Mouse (Mus musculus) heart, embryonic 13.5 days (tissue): ENCODE data around the gene Cpne8. TPM values are rescaled to one million over a fixed set of nuclear protein-coding genes. Genes with fewer than 3 reads are reported as not detected.
"Not testable (repeated sequence)": the region's sequence is repeated elsewhere in the genome, so short reads cannot be mapped to it uniquely, and the experiment has no call there.

Source experiments
- ATAC-seq: fragments of 200-750 bp; cut with Nextera tagmentation; 2 replicates; pipeline ENCODE4 v1.8.0; 2017; ENCODE audit warnings: moderate TSS enrichment; ENCODE audit not compliant: insufficient number of reproducible peaks, low FRiP score, low TSS enrichment; ENCODE audit errors: extremely low read depth
- H3K27ac ChIP-seq: fragments of 300-500 bp; sonication (generic); replicated peaks from 2 replicates; pipeline ENCODE4 v1.5.1; 2015; ENCODE audit warnings: moderate library complexity, mild to moderate bottlenecking, inconsistent platforms
- H3K27me3 ChIP-seq: fragments of 300-500 bp; sonication (generic); replicated peaks from 2 replicates; pipeline ENCODE4 v1.6.1; 2015; ENCODE audit warnings: mild to moderate bottlenecking, inconsistent platforms
- H3K36me3 ChIP-seq: fragments of 300-500 bp; sonication (generic); 2 replicates; pipeline ENCODE4 v1.6.1; 2015; ENCODE audit warnings: mild to moderate bottlenecking, inconsistent platforms
- H3K4me1 ChIP-seq: fragments of 300-500 bp; sonication (generic); 2 replicates; pipeline ENCODE4 v1.6.1; 2015; ENCODE audit warnings: inconsistent platforms
- H3K4me2 ChIP-seq: fragments of 300-500 bp; sonication (generic); 2 replicates; pipeline ENCODE4 v1.6.1; 2015; ENCODE audit warnings: inconsistent platforms, mild to moderate bottlenecking, moderate library complexity
- H3K4me3 ChIP-seq: fragments of 300-500 bp; sonication (generic); 2 replicates; pipeline ENCODE4 v1.5.1; 2015; ENCODE audit warnings: moderate library complexity, mild to moderate bottlenecking, inconsistent platforms
- H3K9ac ChIP-seq: fragments of 300-500 bp; sonication (generic); 2 replicates; pipeline ENCODE4 v1.6.1; 2015; ENCODE audit warnings: inconsistent platforms, mild to moderate bottlenecking, moderate library complexity
- H3K9me3 ChIP-seq: fragments of 300-500 bp; sonication (generic); 2 replicates; pipeline ENCODE4 v1.6.1; 2016; ENCODE audit warnings: inconsistent platforms
- WGBS: fragments of 180-500 bp; shearing (Covaris S2); methylation state at CpG from one replicate; pipeline ENCODE4 v1.1.7; 2015; ENCODE audit warnings: mixed read lengths; 5-methylcytosine and 5-hydroxymethylcytosine counted together
- polyA plus RNA-seq: library from polyadenylated mRNA; unstranded; fragments of >200 nt; fragmentation: Nextera tagmentation; extraction: Ambion mirVana; gene quantifications from 2 replicates; pipeline ENCODE4 v1.2.1, GENCODE M21; 2015

Cpne8 gene
- polyA plus RNA-seq, 1 experiment from 2014 or later = 7.3 TPM

GRCm38 (mm10) chr15:90663631-90664030 is 15.6 kb downstream of the Cpne8 start:
- Histone ChIP-seq H3K36me3 (no peaks in the 10 kb centered on the region), H3K4me3 (no peak overlapping the region), H3K9ac (no peak overlapping the region), H3K9me3 (no peaks in the 10 kb centered on the region), H3K4me2 (no peak overlapping the region), H3K4me1 (no peaks in the 10 kb centered on the region), H3K27me3 (no peaks in the 10 kb centered on the region), H3K27ac (no peak overlapping the region)
- ATAC-seq = no peak
- WGBS = 76% methylated on average over 4 of the region's 4 CpGs

- no peaks in the 10 kb centered on the region for H3K36me3 ChIP-seq
- H3K4me2 ChIP-seq = no peak overlapping the region
- H3K4me3 ChIP-seq = no peak overlapping the region
- no peaks in the 10 kb centered on the region for H3K27me3 ChIP-seq
- no peaks in the 10 kb centered on the region for H3K4me1 ChIP-seq
- no peak overlapping the region for H3K27ac ChIP-seq
- no peaks in the 10 kb centered on the region for H3K9me3 ChIP-seq
- 82% methylated on average over 3 of the region's 3 CpGs for WGBS
- no peak for ATAC-seq
- H3K9ac ChIP-seq = no peak overlapping the region
These were observed 18.5 kb downstream of the Cpne8 start for GRCm38 (mm10) chr15:90660723-90661122.

GRCm38 (mm10) chr15:90658053-90658452 is 21.2 kb downstream of the Cpne8 start:
- Histone ChIP-seq H3K4me1 (no peaks in the 10 kb centered on the region), H3K4me2 (no peak overlapping the region), H3K4me3 (no peak overlapping the region), H3K9me3 (no peaks in the 10 kb centered on the region), H3K9ac (no peak overlapping the region), H3K36me3 (no peaks in the 10 kb centered on the region), H3K27me3 (no peaks in the 10 kb centered on the region), H3K27ac (no peak overlapping the region)
- no peak for ATAC-seq
- WGBS = 63% methylated on average over 2 of the region's 2 CpGs

GRCm38 (mm10) chr15:90656521-90656920 is 22.7 kb downstream of the Cpne8 start:
- no peaks in the 10 kb centered on the region for H3K27me3 ChIP-seq
- H3K27ac ChIP-seq = no peak overlapping the region
- no peak overlapping the region for H3K4me3 ChIP-seq
- no peaks in the 10 kb centered on the region for H3K36me3 ChIP-seq
- H3K4me1 ChIP-seq = no peaks in the 10 kb centered on the region
- H3K9ac ChIP-seq = no peak overlapping the region
- H3K9me3 ChIP-seq = no peaks in the 10 kb centered on the region
- H3K4me2 ChIP-seq = no peak overlapping the region
- ATAC-seq = no peak
- 76% methylated on average over 8 of the region's 8 CpGs for WGBS

GRCm38 (mm10) chr15:90647011-90647577 is 32.1 kb downstream of the Cpne8 start:
- no peak for ATAC-seq
- Histone ChIP-seq H3K27ac (no peak overlapping the region), H3K4me1 (peaks cover 7% of the 10 kb centered on the region; the same call in 1 of the 2 replicates), H3K36me3 (no peaks in the 10 kb centered on the region; the same call in 1 of the 2 replicates), H3K27me3 (no peaks in the 10 kb centered on the region), H3K9me3 (peaks cover 5% of the 10 kb centered on the region), H3K4me2 (no peak overlapping the region), H3K9ac (no peak overlapping the region), H3K4me3 (no peak overlapping the region)
- 67% methylated on average over 5 of the region's 5 CpGs for WGBS

- H3K36me3 ChIP-seq = no peaks in the 10 kb centered on the region; the same call in 1 of the 2 replicates
- no peaks in the 10 kb centered on the region for H3K27me3 ChIP-seq
- WGBS = 88% methylated on average over 4 of the region's 4 CpGs
- H3K4me1 ChIP-seq = peaks cover 7% of the 10 kb centered on the region; the same call in 1 of the 2 replicates
- ATAC-seq = no peak
- no peak overlapping the region for H3K4me2 ChIP-seq
- no peak overlapping the region for H3K9ac ChIP-seq
- H3K4me3 ChIP-seq = no peak overlapping the region
- no peak overlapping the region for H3K27ac ChIP-seq
- H3K9me3 ChIP-seq = peaks cover 5% of the 10 kb centered on the region
These were observed 32.9 kb downstream of the Cpne8 start for GRCm38 (mm10) chr15:90646326-90646725.

GRCm38 (mm10) chr15:90645828-90646227 is 33.4 kb downstream of the Cpne8 start:
- Histone ChIP-seq H3K36me3 (no peaks in the 10 kb centered on the region; the same call in 1 of the 2 replicates), H3K27me3 (no peaks in the 10 kb centered on the region), H3K4me1 (peaks cover 7% of the 10 kb centered on the region; the same call in 1 of the 2 replicates), H3K4me3 (no peak overlapping the region), H3K4me2 (no peak overlapping the region), H3K9ac (no peak overlapping the region), H3K27ac (no peak overlapping the region), H3K9me3 (peaks cover 5% of the 10 kb centered on the region)
- ATAC-seq = no peak
- 83% methylated on average over 10 of the region's 10 CpGs for WGBS

- Histone ChIP-seq H3K4me2 (no peak overlapping the region), H3K27ac (no peak overlapping the region), H3K36me3 (no peaks in the 10 kb centered on the region), H3K27me3 (no peaks in the 10 kb centered on the region), H3K4me1 (no peaks in the 10 kb centered on the region), H3K9me3 (no peaks in the 10 kb centered on the region), H3K9ac (no peak overlapping the region), H3K4me3 (no peak overlapping the region)
- WGBS = 71% methylated on average over 5 of the region's 5 CpGs
- no peak for ATAC-seq
These were observed 55.0 kb downstream of the Cpne8 start for GRCm38 (mm10) chr15:90624201-90624600.

- no peaks in the 10 kb centered on the region for H3K9me3 ChIP-seq
- ATAC-seq = no peak
- no peak overlapping the region for H3K4me3 ChIP-seq
- peaks cover 4% of the 10 kb centered on the region; the same call in 1 of the 2 replicates for H3K4me1 ChIP-seq
- H3K4me2 ChIP-seq = no peak overlapping the region
- no peak overlapping the region for H3K27ac ChIP-seq
- H3K27me3 ChIP-seq = no peaks in the 10 kb centered on the region
- no peaks in the 10 kb centered on the region for H3K36me3 ChIP-seq
- 84% methylated on average over 3 of the region's 3 CpGs for WGBS
- no peak overlapping the region for H3K9ac ChIP-seq
These were observed 57.2 kb downstream of the Cpne8 start for GRCm38 (mm10) chr15:90622005-90622404.

- H3K4me1 ChIP-seq = peaks cover 12% of the 10 kb centered on the region
- no peak overlapping the region for H3K4me2 ChIP-seq
- H3K27ac ChIP-seq = no peak overlapping the region
- H3K9ac ChIP-seq = no peak overlapping the region
- no peak overlapping the region for H3K4me3 ChIP-seq
- H3K36me3 ChIP-seq = no peaks in the 10 kb centered on the region
- no peaks in the 10 kb centered on the region for H3K27me3 ChIP-seq
- H3K9me3 ChIP-seq = no peaks in the 10 kb centered on the region
- no peak for ATAC-seq
- WGBS = 58% methylated on average over 4 of the region's 4 CpGs
These were observed 59.5 kb downstream of the Cpne8 start for GRCm38 (mm10) chr15:90619736-90620135.

GRCm38 (mm10) chr15:90616116-90616798 is 63.0 kb downstream of the Cpne8 start:
- H3K9me3 ChIP-seq = no peaks in the 10 kb centered on the region
- peak overlapping the region; percentile 22; the same call in 1 of the 2 replicates for H3K27ac ChIP-seq
- peaks cover 12% of the 10 kb centered on the region for H3K4me1 ChIP-seq
- peak overlapping the region; percentile 56 for H3K4me2 ChIP-seq
- no peaks in the 10 kb centered on the region for H3K36me3 ChIP-seq
- H3K4me3 ChIP-seq = peak overlapping the region; percentile 26
- no peak for ATAC-seq
- no peak overlapping the region for H3K9ac ChIP-seq
- no peaks in the 10 kb centered on the region for H3K27me3 ChIP-seq
- 24% methylated on average over 8 of the region's 8 CpGs for WGBS

- not testable (repeated sequence) for H3K9me3 ChIP-seq, H3K9ac ChIP-seq, H3K4me3 ChIP-seq, H3K4me2 ChIP-seq, H3K27me3 ChIP-seq, H3K27ac ChIP-seq, H3K36me3 ChIP-seq, ATAC-seq
- WGBS = 78% methylated on average over 4 of the region's 4 CpGs
- H3K4me1 ChIP-seq = peaks cover 17% of the 10 kb centered on the region
These were observed 68.5 kb downstream of the Cpne8 start for GRCm38 (mm10) chr15:90610767-90611166.
